Mouse (Mus musculus) erythroblast, embryonic 14.5 days (primary cell): ENCODE data around the gene Olfr820.
"Not testable (repeated sequence)": the region's sequence is repeated elsewhere in the genome, so short reads cannot be mapped to it uniquely, and the experiment has no call there.

ENCODE experiments used
- GATA1 ChIP-seq: IDR thresholded peaks from 2 replicates; pipeline ENCODE4 v1.6.1; 2012; ENCODE audit warnings: low read length, inconsistent platforms, mixed read lengths
- TAL1 ChIP-seq: IDR thresholded peaks from 3 replicates; pipeline ENCODE4 v1.6.1; 2012; ENCODE audit warnings: low read length, inconsistent platforms, mixed read lengths

DNA sequence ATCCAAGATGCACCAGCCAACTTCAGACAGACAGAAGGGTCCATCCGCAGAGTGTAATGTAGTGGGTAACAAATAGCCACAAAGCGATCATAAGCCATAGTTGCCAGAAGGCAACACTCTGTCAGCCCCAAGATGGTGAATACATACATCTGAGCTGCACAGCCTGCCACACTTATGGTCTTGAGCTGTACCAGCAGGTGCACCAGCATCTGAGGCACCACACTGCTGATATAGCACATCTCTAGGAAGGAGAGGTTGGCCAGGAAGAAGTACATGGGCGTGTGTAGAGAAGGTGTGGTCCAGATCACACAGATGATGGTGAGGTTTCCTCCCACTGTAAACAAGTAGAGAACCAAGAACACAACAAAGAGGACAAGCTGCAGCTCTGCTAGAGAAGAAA is 46.2 kb upstream of the Olfr820 start:
- not testable (repeated sequence) for TF ChIP-seq GATA1, TAL1
